Mouse (Mus musculus) heart, postnatal 0 days (tissue): ENCODE measurements around the gene Dhrs7. TPM values are rescaled to one million over a fixed set of nuclear protein-coding genes. Genes with fewer than 3 reads are reported as not detected.
"Not testable (repeated sequence)": the region's sequence is repeated elsewhere in the genome, so short reads cannot be mapped to it uniquely, and the experiment has no call there.

ENCODE experiments used
- ATAC-seq: fragments of 200-750 bp; cut with Nextera tagmentation; 2 replicates; pipeline ENCODE4 v1.8.0; 2017; ENCODE audit warnings: low read depth, moderate number of reproducible peaks, moderate library complexity; ENCODE audit not compliant: insufficient read depth
- DNase-seq: peaks from one replicate; pipeline ENCODE4 v3.0.0-alpha.2; 2016; ENCODE audit warnings: low spot score
- H3K27ac ChIP-seq: fragments of 300-500 bp; sonication (generic); 2 replicates; pipeline ENCODE4 v1.5.1; 2014; ENCODE audit warnings: low read depth, mild to moderate bottlenecking
- H3K27me3 ChIP-seq: fragments of 300-500 bp; sonication (generic); 2 replicates; pipeline ENCODE4 v1.6.1; 2014; ENCODE audit warnings: low read length, mixed read lengths; ENCODE audit not compliant: control insufficient read depth, insufficient read depth
- H3K36me3 ChIP-seq: fragments of 300-500 bp; sonication (generic); replicated peaks from 2 replicates; pipeline ENCODE4 v1.6.1; 2014; ENCODE audit warnings: low read length, mixed read lengths; ENCODE audit not compliant: control insufficient read depth, insufficient read depth
- H3K4me1 ChIP-seq: fragments of 300-500 bp; sonication (generic); 2 replicates; pipeline ENCODE4 v1.6.1; 2014; ENCODE audit warnings: antibody characterized with exemption; ENCODE audit not compliant: control insufficient read depth, insufficient read depth
- H3K4me2 ChIP-seq: fragments of 300-500 bp; sonication (generic); 2 replicates; pipeline ENCODE4 v1.6.1; 2014; ENCODE audit warnings: low read depth, mild to moderate bottlenecking, low read length, moderate library complexity
- H3K4me3 ChIP-seq: fragments of 300-500 bp; sonication (generic); 2 replicates; pipeline ENCODE4 v1.5.1; 2014; ENCODE audit warnings: low read depth, low read length
- H3K9ac ChIP-seq: fragments of 300-500 bp; sonication (generic); replicated peaks from 2 replicates; pipeline ENCODE4 v1.6.1; 2014; ENCODE audit warnings: low read depth, low read length, mixed read lengths
- H3K9me3 ChIP-seq: fragments of 300-500 bp; sonication (generic); replicated peaks from 2 replicates; pipeline ENCODE4 v1.6.1; 2016; ENCODE audit warnings: low read length; ENCODE audit not compliant: control insufficient read depth
- CTCF ChIP-seq: IDR thresholded peaks from 2 replicates; pipeline ENCODE4 v1.5.1; 2016; ENCODE audit warnings: antibody characterized with exemption, control low read depth, low read depth
- EP300 ChIP-seq: IDR thresholded peaks from 2 replicates; pipeline ENCODE4 v1.6.1; 2016; ENCODE audit warnings: antibody characterized with exemption, low read depth
- WGBS: fragments of 180-500 bp; shearing (Covaris S2); extraction: QIAGEN DNeasy Blood & Tissue Kit; methylation state at CpG from one replicate; pipeline ENCODE4 v1.1.7; 2014; 5-methylcytosine and 5-hydroxymethylcytosine counted together
- polyA plus RNA-seq: library from polyadenylated mRNA; unstranded; fragments of >200 nt; fragmentation: Nextera tagmentation; extraction: Ambion mirVana; gene quantifications from 2 replicates; pipeline ENCODE4 v1.2.1, GENCODE M21; 2015
- total RNA-seq: library from RNA; depleted of rRNA; stranded (reverse); fragments of >200 nt; gene quantifications from 2 replicates; pipeline ENCODE4 v1.2.3, GENCODE M21; 2014; ENCODE audit warnings: low replicate concordance

Gene Dhrs7
- total and polyA plus RNA-seq, 2 experiments from 2014 or later = 91.6 to 227 TPM

DNA sequence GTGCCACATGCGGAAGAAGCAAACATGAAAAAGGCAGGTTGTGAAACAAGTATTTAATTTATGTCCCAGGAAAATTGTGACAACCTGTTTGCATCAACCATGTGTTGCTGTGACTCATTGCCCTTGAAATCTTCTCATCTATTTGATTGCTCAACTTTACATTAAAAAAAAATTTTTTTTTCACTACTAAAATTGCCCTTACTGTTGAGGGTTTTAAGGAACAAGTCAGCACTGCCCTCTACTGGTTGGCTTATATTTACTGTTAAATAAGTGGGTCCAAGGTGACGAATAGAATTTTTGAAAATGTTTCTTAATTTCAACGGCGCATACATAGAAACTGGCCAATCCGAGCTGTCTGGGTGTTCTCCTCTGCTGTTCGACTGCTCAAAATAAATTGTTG lies 29.2 kb upstream of the Dhrs7 start:
- WGBS = 29% methylated on average over 6 of the region's 6 CpGs
- no peaks in the 10 kb centered on the region for H3K27me3 ChIP-seq
- ATAC-seq (no peak), DNase-seq (peak; percentile 52)
- no peak overlapping the region for H3K27ac ChIP-seq
- no peaks in the 10 kb centered on the region for H3K9me3 ChIP-seq
- H3K4me2 ChIP-seq = peak overlapping the region; percentile 35
- no peaks in the 10 kb centered on the region for H3K36me3 ChIP-seq
- H3K4me1 ChIP-seq = no peaks in the 10 kb centered on the region
- TF ChIP-seq CTCF (peak; percentile 71), EP300 (no peak)
- peak overlapping the region; percentile 13; the same call in 1 of the 2 replicates for H3K4me3 ChIP-seq
- H3K9ac ChIP-seq = no peak overlapping the region

- H3K4me3 ChIP-seq, H3K4me2 ChIP-seq, H3K27me3 ChIP-seq, H3K9ac ChIP-seq, H3K4me1 ChIP-seq, H3K36me3 ChIP-seq, H3K9me3 ChIP-seq, DNase-seq: not testable (repeated sequence)
- peak overlapping the region; percentile 30; the same call in 1 of the 2 replicates for H3K27ac ChIP-seq
- WGBS = 14% methylated on average over 2 of the region's 2 CpGs
- peak; percentile 53 for ATAC-seq
Observed at GRCm38 (mm10) chr12:72688281-72688680, 23.6 kb upstream of the Dhrs7 start.

DNA sequence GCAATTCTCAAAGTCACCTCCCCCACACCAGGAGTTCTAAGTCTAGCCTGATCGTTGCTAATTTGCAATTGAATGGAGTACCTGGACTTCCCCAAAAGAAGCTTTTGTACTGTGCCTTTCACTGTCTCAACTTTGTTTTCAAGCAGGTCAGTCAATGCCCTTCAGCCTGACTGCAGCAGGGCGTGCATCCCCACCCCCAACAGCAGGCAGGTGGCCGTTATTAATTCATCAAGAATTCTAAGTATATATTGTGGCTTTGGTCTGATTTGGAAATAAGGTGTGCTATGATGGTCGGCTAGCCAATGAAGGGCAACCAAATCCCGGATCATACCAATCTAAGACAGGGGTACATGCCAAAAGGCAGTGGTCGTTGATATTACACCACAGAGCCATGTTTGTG lies 23.0 kb upstream of the Dhrs7 start:
- not testable (repeated sequence) for H3K4me1 ChIP-seq, H3K36me3 ChIP-seq, H3K9ac ChIP-seq, H3K27me3 ChIP-seq, H3K27ac ChIP-seq, H3K4me3 ChIP-seq, H3K9me3 ChIP-seq, DNase-seq, H3K4me2 ChIP-seq, ATAC-seq
- 54% methylated on average over 6 of the region's 6 CpGs for WGBS

DNA sequence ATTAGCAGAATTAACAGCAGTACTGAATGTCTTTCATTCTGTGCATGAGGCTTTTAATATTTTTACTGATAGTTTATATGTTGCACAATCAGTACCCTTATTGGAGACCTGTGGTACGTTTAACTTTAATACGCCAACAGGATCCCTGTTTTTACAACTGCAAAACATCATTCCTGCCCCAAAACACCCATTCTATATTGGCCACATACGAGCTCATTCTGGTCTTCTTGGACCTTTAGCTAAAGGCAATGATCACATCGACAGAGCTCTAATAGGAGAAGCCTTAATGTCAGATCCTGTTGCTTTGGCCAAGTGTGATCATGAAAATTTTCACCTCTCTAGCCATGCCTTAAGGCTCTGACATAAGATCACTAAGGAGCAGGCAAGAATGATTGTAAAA lies 21.9 kb upstream of the Dhrs7 start:
- peaks cover 13% of the 10 kb centered on the region for H3K4me1 ChIP-seq
- not testable (repeated sequence) for H3K4me2 ChIP-seq, H3K9ac ChIP-seq, H3K27me3 ChIP-seq, H3K9me3 ChIP-seq, ATAC-seq, H3K36me3 ChIP-seq, DNase-seq, H3K27ac ChIP-seq, H3K4me3 ChIP-seq
- WGBS = 86% methylated on average over 4 of the region's 4 CpGs

- Histone ChIP-seq H3K4me2 (no peak overlapping the region), H3K36me3 (no peaks in the 10 kb centered on the region), H3K4me3 (no peak overlapping the region), H3K4me1 (peaks cover 13% of the 10 kb centered on the region), H3K9ac (no peak overlapping the region), H3K27me3 (no peaks in the 10 kb centered on the region), H3K9me3 (no peaks in the 10 kb centered on the region), H3K27ac (no peak overlapping the region)
- TF ChIP-seq EP300 (no peak), CTCF (no peak)
- DNase-seq = no peak
- WGBS = 92% methylated on average over 3 of the region's 3 CpGs
- no peak for ATAC-seq
Observed at GRCm38 (mm10) chr12:72683612-72684011, 18.9 kb upstream of the Dhrs7 start.

- TF ChIP-seq CTCF (no peak), EP300 (no peak)
- 18% methylated on average over 8 of the region's 8 CpGs for WGBS
- Histone ChIP-seq H3K4me2 (no peak overlapping the region), H3K27ac (peak overlapping the region; percentile 64), H3K4me1 (peaks cover 13% of the 10 kb centered on the region), H3K36me3 (no peaks in the 10 kb centered on the region), H3K9me3 (no peaks in the 10 kb centered on the region), H3K27me3 (no peaks in the 10 kb centered on the region), H3K9ac (no peak overlapping the region), H3K4me3 (no peak overlapping the region)
- ATAC-seq (no peak; the same call in 1 of the 2 replicates), DNase-seq (no peak)
Observed at GRCm38 (mm10) chr12:72682511-72683282, 18.0 kb upstream of the Dhrs7 start.
